Mouse (Mus musculus) skeletal muscle tissue, adult 2 months (tissue): ENCODE measurements at regions not wholly inside any gene's neighbourhood (a gene's known extent, or its start where the extent isn't known, plus 50 kb on each side); places are given as distances from the start of the nearest gene placed in this dataset.

Experiments used
- DNase-seq: peaks from one replicate; pipeline ENCODE4 v3.0.0-alpha.2; 2012; ENCODE audit warnings: low read depth, low spot score

- DNase-seq: no peak
These were observed 53.7 kb upstream of the Ralgps2 start for GRCm38 (mm10) chr1:156993105-156993504.

DNA sequence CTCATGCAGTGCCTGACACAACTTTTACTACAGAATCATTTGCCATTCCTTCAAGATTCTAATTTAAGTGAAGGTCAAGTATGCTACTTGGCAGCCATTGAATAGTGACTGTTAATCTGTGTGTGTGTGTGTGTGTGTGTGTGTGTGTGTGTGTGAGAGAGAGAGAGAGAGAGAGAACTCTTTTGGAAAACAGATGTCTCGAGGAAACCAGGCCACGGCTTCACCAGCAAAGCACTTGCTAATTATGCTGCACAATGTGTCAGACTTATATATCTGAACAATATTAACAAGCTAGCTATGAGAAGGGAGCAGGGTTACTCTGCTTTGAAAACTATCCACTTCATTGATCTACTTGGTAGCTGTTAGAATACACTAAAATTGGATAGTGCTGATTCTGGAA is 53.1 kb upstream of the Ralgps2 start:
- no peak for DNase-seq

GRCm38 (mm10) chr1:156990567-156991494 is 51.4 kb upstream of the Ralgps2 start:
- no peak for DNase-seq

- DNase-seq: no peak
These were observed 50.7 kb upstream of the Ralgps2 start for GRCm38 (mm10) chr1:156990112-156990511.

DNA sequence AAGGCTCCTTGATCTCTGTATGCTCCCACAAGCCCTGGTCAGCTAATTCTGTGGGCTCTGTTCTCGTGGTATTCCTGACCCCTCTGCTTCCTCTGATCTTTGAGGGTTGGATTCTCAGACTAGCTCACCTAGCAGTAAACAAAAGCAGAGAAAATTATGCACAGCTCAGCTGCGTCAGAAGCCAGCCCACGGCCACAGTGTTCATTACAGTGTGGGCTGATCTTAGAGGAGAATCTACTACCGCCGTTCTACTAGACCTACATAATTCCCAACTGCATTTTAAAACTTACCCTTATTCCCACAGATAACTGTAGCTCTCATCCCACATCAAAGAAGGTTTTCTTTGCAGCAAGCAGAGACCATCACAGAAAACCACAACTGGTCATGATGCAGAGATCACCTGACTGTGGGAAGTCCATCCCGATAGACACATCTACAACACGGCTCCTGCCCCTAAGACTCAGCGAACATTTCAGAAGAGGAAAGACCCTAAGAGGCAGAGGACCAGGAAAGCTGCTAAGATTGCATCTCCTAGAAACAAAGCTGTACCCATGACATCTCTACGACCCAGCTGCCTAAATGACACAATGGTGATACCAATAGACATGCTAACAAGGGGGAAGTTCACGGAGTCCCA is 49.8 kb upstream of the Ralgps2 start:
- DNase-seq: no peak
